14 mouse cellular contexts compared by ENCODE assay signal in the genomic region with DNA sequence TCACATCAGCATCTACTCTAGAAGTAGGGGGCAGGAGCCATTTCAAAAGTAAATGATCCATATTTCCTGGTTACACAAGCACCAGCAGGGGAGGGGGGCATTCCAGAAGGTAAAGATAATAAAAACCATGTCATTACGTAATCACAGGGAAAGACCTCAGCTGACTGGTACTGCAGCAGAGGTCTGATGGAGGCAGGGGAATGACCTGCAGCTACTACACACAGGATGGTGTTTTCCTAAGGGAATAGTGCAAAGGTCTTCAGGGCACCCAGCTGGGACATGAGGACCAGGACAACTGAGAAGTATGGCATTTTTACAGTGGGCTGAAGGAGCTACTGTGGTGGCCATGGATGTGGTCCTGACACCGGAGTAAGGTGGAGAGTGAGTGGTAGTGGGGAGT.
"Had no signal": no experiment of that assay in that cellular context is flagged by ENCODE, and none has a peak within 500 bp of the region (broad histone marks: within the 10 kb centered on the region; RNA-seq: fewer than 3 reads in every experiment).

No protein-coding gene starts in this region.

- H3K4me2 ChIP-seq: lung, embryonic 14.5 days; midbrain, embryonic 11.5 days; midbrain, embryonic 13.5 days; midbrain, embryonic 15.5 days; neural tube, embryonic 12.5 days; stomach, embryonic 15.5 days had no signal

- H3K27ac ChIP-seq: midbrain, embryonic 13.5 days; midbrain, embryonic 15.5 days; neural tube, embryonic 12.5 days; stomach, embryonic 15.5 days; stomach, postnatal 0 days had no signal

- H3K9me3 ChIP-seq: midbrain, embryonic 13.5 days; midbrain, embryonic 15.5 days; neural tube, embryonic 12.5 days; stomach, embryonic 15.5 days had no signal

- H3K36me3 ChIP-seq: midbrain, embryonic 13.5 days; midbrain, embryonic 15.5 days; neural tube, embryonic 12.5 days; stomach, embryonic 15.5 days had no signal

- H3K4me1 ChIP-seq: neural tube, embryonic 12.5 days; stomach, embryonic 15.5 days had no signal

- DNase-seq: lung, adult 18-20 months; lung, embryonic 14.5 days; lung, postnatal 10 days; lung, postnatal 4 days; right cerebral cortex, postnatal 14 days; thymus, adult 2 months; thymus, postnatal 25 days; thymus, postnatal 4 days had no signal

- H3K4me3 ChIP-seq: midbrain, embryonic 13.5 days; midbrain, embryonic 15.5 days; neural tube, embryonic 12.5 days; stomach, embryonic 15.5 days had no signal

- H3K27me3 ChIP-seq: midbrain, embryonic 15.5 days; stomach, embryonic 15.5 days had no signal

- H3K9ac ChIP-seq: lung, embryonic 14.5 days; midbrain, embryonic 13.5 days; midbrain, embryonic 15.5 days; neural tube, embryonic 12.5 days; stomach, embryonic 15.5 days had no signal

- ATAC-seq: midbrain, embryonic 13.5 days; midbrain, embryonic 15.5 days had no signal
